Mouse (Mus musculus) urinary bladder, postnatal 10 days (tissue): Measurements from ENCODE around the gene Phactr3.

Experiments
- DNase-seq: peaks from one replicate; pipeline ENCODE4 v3.0.0; 2022; ENCODE audit warnings: low spot score

Phactr3 gene

DNA sequence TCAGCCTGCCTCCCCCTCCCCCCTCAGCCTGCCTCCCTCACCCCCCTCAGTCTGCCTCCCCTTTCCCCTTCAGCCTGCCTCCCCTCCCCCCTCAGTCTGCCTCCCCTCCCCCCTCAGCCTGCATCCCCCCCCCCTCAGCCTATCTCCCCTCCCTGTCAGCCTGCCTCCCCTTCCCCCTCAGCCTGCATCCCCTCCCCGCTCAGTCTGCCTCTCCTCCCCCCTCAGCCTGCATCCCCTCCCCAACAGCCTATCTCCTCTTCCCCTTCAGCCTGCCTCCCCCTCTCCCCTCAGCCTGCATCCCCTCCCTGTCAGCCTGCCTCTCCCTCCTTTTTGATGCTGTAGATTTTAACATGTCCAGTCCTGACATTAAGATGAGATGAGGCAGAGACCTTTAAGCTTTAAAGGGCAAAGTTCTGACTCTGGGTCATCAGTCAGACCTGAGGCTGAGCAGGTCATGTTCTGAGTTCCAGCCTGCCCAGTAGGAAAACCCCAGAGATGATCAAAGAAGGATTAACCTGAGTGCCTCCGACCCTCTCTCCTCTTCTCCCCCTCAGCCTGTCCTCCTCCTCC lies 139.3 kb downstream of the Phactr3 start:
- no peak for DNase-seq

DNA sequence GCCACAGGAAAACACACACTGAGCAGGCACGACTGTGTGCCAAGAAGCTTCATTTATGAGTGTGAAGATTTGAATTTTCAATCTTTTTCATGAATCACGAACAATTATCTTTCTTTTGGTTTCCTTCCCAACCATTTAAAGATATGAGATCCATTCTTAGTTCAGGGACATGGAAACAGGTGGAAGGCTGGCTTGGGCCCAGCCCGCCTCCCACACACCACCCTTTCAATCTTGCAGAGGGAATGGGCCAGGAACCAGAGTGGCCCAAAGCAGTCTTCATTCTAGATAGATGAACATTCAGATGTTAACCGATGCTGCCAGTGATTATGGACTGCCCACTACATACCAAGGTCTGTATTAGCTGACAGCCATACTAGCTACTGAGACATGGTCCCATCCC lies 144.3 kb downstream of the Phactr3 start:
- DNase-seq = no peak

DNA sequence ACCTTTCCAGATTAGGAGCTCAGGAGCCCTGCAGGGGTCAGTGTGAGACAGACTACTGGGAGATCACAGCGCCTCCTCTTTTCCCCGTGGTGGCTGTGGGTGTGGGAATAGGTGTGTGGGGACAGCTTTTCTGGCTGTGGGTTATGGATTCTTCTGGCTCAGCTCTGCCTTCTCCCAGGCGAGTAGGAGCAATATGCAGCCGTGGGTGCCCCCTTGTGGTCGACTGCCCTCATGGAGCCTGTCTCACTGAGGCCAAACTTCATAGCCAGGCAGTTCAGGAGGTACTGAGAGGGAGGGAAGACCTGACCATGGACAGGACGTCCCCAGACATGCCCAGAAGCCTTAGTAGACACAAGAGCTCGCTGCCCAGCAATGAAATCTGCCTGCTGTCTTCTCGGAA lies 145.6 kb downstream of the Phactr3 start:
- DNase-seq = peak; percentile 28

DNA sequence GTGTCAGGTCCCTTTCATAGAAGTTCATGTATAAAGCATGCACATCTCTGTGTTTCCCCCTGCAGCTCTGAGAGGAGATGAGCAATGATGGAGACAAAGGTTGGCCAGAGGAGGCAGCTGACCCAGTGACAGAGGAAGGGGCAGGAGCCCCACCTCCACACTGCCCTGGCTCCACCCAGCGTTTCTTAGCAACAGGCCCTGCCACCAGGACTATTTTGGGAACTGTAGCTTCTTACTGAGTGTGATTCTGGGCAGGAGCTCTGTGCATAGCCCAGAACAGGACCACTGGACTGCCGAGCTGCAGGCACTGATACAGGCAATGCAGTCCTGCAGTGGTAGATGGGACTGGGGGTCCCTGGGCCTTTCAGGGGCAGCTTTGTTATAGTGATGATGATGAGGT lies 146.7 kb downstream of the Phactr3 start:
- no peak for DNase-seq

DNA sequence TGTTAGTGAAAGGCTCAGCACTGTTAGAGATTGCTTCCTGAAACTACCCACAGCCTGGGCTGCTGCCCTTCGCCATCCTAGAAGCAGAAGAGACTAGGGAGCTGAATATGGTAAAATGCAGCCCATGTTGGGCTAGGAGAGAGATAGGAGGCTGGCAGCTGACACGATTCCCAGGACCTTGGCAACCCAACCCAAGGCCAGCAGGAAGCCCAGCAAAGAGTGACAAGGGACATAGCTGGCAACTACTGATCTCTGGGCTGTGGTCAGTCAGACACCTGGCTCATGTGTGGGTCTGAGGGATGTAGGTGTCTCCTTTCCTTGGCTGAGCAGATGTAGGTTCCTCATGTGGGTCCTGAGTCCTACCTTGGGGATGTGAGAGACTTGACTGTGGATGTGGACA lies 152.0 kb downstream of the Phactr3 start:
- no peak for DNase-seq

DNA sequence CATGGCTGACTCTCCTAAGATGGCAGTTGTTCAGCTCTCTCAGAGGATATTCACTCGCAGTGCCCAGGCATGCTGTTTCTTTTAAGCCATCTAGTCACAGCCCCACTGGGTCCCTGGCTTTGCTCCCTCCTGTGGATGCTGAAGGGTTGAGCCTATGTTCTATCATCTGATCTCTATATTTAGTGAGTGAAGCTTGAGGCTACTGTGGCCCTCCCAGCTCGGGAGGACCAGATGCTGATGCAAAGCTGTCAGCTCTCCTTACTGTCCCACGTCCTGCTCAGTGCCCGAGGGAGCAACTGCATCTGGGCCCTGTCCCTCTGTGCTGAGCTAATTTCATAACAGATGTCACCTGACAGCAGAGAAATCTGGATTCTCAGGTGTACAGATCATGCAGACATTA lies 153.6 kb downstream of the Phactr3 start:
- DNase-seq = no peak

DNA sequence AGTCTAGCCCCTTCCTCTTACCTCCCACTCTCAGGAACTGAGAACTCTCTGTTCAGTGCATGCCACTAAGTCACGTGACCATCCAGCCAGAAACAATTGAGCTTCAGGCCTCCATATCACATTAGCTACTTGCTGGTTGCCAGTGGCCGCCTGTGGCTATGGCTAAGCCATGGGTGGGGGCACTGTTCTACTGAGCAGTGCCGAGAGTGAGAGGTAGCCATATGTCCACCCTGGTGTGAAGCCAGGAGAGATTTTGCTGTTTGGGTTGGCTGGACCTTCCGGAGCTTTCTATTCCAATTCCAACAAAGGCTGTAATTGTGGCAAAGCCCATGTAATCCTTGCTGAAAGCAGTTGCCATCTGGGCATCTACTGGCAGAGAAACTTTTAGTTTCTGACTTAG lies 155.4 kb downstream of the Phactr3 start:
- DNase-seq = no peak

DNA sequence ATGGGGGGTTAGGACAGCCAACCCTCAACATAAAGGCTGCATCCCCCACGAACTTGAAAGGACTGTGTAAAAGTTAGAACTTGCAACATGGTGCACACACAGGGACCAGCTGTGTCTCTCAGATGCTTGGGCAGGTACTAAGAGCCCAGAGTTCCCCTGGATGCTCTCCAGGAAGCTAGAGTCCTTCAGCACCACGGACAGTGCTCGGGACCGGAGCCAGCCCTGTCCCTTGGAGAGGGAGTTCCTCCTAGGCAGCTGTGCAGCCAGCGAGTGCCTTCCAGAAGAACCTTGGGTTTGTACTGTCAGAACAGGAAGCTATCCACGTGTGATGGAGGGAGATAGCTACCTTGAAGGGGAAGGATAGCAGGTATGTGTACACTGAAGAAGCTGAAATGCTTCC lies 158.4 kb downstream of the Phactr3 start:
- no peak for DNase-seq

DNA sequence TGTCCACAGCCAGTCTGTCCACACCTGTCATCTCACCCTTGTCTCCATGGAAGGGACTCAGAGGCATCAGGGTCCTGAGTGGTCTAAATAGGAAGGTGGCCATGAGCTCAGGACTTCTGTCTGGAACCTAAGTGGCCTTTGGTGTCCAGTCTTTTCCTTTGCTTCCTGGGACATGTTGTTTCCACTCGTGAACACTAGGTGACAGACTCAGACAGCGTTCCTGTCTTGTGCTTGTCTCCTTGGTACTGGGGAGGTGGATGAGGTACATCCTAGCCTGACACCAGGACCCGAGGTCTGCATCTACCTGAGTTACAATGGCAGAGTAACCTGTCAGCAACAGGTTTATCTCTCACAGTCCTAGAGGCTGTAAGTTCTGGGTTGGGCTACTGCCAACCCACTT lies 162.4 kb downstream of the Phactr3 start:
- DNase-seq = no peak

DNA sequence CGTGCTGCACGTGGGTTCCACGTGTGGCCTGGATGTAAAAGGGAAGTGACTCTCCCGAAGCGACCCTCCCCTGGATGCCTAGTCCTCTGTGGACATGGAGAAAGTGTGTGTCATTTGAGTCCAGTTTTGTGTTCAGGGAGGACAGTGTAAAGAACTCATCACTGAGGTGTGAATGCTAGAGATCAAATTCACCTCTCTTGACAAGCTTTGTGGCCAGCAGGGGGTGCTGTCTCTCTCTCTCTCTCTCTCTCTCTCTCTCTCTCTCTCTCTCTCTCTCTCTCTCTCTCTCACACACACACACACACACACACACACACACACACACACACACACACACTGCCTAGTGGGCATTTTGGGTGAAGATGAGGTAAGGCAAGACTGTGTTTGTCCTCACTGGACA lies 168.5 kb downstream of the Phactr3 start:
- no peak for DNase-seq

DNA sequence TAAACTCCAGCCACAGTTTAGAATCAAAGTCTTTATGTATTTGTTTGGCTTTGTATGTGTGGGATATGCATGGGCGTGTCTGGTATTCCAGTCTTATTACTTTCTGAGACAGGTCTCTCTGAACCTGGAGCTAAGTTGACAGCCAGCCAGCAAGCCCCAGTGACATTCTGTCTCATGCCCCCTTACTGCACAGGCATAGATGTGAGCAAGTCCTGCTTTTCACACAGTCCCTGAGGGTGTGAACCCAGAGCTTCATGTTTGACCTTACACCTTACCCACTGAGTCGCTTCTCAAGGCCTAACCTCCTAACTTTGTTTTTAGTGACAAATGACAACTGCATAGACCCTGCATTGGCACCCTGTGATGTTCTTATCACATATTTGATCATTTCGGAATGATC lies 169.9 kb downstream of the Phactr3 start:
- DNase-seq = no peak

DNA sequence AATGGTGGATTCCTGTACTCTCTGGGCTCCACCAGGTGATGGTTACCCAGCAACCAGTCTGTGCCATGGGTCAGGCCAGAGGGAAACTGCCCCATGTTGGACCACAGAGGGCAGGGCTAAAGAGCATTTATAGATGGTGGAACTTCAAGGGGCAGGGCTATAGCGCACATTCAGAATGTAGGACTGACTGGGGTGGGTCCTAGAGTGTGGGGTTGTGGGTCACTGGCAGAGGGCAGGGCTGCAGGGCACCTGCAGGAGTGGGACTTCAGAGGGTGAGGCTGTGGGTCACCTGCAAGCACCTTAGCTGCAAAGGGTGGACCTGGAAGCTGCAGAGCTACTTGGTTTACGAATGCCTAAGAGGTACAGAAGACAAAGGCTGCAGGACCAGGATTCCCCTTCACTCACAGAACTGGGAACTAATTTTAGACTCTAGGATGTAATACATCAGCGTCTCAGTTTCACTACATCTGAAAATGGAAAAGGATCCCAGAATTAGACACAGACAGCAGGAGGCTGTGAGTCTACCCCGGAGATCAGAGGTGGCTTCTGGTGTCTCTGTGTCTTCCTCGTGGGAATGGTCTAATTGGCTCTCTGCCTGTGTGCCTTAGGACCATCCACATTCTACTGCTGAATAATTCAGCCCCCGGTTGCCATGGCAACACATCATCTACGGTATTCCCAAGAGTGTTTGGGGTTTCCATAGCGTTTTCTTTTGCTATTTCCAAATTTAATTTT lies 184.8 kb downstream of the Phactr3 start:
- no peak for DNase-seq

DNA sequence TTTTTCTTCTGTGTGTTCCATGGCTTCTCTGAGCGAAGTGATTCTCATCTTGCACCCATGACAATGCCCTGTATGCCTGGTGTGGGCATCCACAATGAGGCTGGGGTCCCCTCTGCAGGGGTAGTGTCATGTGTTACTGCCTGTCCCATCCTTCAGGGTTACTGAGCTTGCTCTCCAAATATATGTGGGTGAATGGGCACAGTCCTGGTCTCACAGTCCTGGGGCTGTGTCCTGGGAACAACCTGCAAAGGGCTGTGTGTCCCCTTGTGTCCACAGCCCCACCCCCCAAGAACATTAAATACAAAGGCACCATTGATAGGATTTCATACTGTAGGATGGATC lies 185.4 kb downstream of the Phactr3 start:
- DNase-seq = no peak

DNA sequence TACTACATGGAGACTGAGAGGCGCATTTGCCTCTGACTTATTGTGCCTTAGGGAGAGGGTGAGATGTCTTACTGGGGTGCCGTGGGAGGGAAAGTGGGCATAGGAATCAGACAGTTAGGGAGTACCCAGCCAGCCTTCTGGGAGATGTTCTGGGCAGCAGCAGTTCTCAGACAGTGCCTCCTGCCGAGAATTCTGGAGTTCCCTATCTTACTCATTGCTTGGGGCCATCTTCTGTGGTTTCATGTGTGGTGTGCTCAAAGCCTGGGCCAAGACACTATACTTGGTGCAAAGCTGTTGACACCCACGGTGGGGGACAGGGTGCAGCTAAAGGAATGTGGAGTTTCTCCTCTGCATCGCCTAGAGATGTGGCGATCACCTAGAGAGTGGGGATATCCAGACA lies 185.9 kb downstream of the Phactr3 start:
- no peak for DNase-seq

DNA sequence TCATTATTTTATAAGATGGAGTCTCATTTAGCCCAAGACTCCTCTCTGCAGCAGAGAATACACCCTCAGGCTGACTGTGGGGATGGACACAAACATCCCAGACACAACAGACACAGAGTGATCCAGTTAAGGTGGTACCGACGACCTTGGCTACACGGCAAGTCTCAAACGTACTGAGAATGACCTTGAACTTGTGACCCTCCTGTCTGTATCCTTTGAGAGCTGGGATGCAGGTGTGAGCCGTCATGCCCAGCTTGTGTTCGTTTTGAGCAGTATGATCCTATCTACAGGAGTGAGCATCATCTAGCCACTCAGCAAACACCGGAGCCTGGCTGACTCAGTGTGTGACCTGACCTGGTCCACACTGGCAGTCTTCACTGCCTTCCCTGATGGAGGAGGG lies 194.8 kb downstream of the Phactr3 start:
- no peak for DNase-seq

DNA sequence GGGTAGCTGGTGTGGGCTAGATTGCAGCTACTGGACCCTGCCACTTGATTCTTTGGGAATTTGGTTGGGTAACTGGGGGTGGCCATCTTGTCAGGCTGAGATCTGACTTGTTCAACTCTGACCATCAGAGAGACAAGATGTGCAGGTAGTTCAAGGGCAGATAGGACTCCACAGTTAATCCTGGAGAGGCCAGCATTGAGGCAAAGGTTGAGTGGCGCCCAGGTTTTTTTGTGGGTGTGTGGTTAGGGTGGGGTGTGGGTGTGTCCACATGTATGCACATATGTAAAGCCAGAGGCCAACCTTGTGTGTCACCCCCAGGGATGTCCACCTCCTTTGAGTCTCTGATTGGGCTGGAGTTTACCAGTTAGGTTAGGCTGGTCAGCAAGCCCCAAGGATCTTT lies 197.5 kb downstream of the Phactr3 start:
- no peak for DNase-seq

DNA sequence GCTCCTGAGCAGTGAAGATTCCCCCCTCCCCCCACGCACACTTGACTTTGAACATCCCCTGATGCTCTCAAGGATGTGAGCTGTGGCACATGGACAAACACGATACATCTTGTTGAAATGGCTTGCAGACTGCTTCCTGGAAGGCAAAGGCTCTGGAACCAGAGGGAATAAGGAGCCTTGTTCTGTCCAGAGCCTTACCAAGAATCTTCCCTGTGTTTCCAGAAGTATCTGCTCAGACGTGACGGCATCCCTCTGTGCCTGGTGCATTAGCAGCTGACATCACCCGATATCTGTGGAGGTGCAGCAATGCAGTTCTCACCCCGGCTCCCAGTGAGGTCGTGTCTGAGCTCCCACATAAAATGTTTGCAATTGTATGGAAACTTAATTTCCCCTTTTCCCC lies 201.0 kb downstream of the Phactr3 start:
- DNase-seq = no peak

DNA sequence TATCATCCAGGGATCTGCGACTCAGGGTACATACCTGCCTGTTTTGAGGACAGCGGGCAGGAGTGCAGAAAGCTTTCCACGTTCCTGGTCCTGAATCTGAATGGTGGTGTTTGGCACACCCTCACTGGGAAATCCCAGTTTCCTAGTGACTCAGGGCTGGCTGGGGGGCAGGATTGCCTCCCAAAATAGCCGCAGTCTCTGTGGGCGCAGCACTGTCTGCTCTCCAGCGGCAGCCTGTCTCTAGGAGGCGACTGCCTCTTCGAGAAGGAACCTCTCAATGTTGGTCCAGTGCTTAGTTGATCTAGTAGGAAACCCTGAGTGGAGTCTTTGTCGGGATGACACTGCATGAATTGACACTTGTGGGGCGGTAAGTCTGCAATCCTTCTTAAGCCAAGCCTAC lies 202.5 kb downstream of the Phactr3 start:
- no peak for DNase-seq

DNA sequence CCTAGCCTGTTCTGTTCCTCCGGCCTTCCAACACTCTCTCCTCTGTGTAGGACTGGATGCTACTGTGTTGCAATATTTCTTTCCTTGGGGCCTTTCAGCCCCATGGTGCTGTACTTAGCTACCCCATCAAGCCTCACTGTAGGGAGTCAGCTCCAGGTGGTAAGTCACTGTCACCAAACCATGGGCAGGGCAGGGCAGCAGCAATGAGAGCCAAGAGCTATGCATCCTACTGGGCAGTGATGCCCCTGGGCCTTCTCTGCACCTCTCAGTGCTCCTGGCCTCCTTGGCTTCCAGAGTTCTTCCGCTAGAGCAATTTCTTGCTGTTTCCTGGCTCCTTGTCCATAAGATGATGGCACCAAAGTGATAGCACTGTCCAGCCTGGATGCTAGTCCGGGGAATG lies 205.6 kb downstream of the Phactr3 start:
- no peak for DNase-seq

DNA sequence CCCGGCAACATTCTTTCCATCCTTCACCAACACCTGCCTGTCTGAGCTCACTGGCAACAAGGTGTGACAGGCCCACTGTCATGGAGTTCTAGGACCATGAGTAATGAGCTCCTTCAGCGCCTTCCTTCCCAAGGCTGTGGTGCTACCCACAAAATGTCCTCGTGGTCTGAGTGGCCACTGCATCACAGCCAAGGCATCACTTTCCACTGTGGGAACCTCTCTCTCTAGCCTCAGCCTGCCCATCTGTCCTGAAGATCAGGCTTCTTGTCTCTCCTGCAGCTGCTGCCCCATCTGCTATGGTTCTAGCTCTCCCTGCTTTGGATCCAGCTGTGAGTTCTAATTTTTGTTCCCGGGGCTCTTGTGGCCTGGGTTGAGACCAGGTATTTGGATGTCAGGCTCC lies 206.0 kb downstream of the Phactr3 start:
- no peak for DNase-seq

DNA sequence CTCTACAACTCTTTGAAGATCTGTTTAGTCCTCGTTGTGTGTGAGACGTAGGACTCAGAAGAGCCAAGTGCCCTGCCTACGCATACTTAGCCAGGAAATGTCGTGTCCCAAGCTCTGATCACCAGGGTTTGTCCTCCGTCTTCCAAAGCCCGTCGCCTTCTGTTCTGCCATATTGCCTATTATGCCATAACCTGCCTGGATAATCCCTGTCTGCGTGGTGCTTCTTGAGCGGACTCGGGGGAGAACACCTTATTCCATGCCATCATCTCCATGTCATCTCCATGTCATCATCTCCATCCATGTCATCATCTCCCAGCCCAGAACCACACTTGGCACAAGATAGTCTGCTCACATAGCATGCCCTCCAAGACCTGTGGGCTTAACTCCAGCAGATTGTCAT lies 207.3 kb downstream of the Phactr3 start:
- DNase-seq = no peak

DNA sequence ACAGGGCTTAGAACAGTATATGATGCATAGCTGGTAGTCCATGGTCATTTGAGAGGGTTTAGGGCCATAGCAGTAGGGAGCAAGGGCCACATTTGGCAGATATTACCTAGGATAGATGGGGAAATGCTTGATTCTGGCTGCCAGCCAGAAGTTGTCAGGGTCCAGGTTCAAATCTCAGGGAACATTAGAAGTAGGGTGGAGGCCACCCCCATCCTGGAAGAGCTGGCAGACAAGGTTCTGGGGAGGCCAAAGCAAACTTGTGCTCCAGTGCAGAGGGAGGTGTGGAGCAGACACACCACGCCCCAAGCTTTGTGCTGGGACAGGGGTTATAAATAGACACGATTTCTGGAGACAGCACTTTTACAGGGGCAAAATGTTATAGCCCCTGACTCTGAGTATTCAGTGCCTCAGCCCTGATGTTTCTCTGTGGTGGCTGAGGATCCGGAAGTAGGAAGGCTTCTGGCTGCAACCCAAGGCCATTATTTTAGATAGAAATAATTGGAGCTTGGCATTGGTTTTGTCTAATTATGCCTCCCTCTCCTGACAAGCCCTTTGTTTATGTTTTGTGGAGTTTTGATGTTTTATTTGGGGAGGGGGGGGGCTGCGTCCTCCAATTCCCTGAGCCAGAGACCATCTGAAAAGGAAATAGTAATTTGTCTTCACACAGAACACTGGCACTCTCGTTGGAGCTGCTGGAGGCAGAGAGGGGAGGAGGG lies 208.1 kb downstream of the Phactr3 start:
- DNase-seq = no peak

DNA sequence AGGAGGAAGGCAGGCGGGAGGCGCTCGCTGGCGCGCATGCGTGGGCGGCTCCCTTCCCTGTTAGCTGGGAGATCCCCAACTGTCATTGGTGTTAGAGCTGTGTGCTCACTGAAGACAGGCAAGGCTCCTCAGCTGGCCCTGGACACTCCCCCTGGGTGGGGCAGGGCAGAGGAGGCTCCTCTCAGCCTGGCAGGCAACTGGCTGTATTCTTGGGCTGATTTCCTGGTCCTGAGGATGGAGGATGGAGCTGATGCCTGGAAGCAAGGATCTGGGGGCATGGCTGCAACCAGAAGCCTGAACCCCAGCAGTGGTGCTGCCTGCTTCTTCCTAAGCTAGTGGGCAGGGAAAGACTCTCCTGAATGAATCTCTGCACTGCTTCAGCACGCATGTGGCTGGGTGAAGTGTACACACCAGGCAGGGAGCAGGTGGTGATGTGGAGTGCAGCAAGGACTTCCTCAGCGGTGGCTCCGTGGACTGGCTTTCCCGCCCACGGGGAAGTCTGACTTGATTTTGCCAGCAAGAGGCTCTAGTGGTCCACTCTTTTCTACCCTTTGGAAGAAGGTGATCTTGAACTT lies 208.8 kb downstream of the Phactr3 start:
- DNase-seq = no peak
